Mouse (Mus musculus): ENCODE measurements around the gene Six1. TPM values are rescaled to one million over a fixed set of nuclear protein-coding genes. Genes with fewer than 3 reads are reported as not detected.
A peak's percentile ranks its signal among the peaks of the same experiment; 100 is the strongest.
"Not testable (repeated sequence)": the region's sequence is repeated elsewhere in the genome, so short reads cannot be mapped to it uniquely, and the experiment has no call there.

Six1 gene
- 0.43 and 0.53 TPM in 2 replicates for polyA plus RNA-seq (2014; fragmentation: Nextera tagmentation; extraction: Ambion mirVana)

DNA sequence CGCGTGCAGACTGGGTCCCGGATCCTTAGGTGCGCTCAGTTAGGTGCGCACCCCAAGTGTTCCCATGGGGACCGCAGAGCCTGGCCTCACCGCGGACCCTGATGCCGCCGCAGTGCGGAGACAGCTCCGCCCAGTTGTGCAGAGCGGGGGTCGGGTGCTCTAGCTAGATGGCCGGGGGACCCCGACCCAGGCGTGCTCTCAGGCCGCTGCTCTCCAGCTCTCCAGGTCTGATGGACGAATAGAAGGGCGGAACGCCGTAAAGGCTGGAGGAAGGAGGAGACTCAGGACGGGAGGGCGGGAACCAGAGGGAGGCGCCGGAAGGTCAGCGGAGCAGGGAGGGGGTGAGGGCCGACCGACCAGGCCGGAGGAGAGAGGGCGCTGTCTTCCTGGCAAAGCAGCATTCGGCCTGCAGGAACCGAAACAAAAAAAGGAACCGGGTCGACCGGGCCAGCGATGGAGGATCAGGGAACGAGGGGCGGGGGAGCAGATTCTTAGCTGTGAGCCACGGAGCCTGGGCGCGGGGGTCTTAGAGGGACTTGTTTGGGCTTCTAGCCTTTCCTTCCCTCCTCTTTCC lies at the start of gene Six1:
Gene Six1, minus strand, starts transcription at position 220 of the 574 bp plus-strand sequence.
- no peak within 1 kb of the TSS for H3K27ac ChIP-seq
- ATAC-seq (ENCODE audit: low FRiP score) (peak; percentile 53; the same call in 1 of the 2 replicates), DNase-seq (ENCODE audit: low spot score) (no peak)
- peaks cover 95% of the 10 kb centered on the region for H3K27me3 ChIP-seq (ENCODE audit: control insufficient read depth, insufficient read depth, low read length)
- H3K9me3 ChIP-seq (ENCODE audit: control insufficient read depth, low read length): no peaks in the 10 kb centered on the region
- peak within 1 kb of the TSS; percentile 49 for H3K4me2 ChIP-seq (replicated peaks)
- H3K4me1 ChIP-seq (replicated peaks; ENCODE audit: control insufficient read depth, insufficient read depth, low read length): no peaks in the 10 kb centered on the region
- no peak within 1 kb of the TSS for H3K9ac ChIP-seq
- no peaks in the 10 kb centered on the region for H3K36me3 ChIP-seq (replicated peaks; ENCODE audit: control insufficient read depth, insufficient read depth)
- WGBS: under 1% methylated on average over 39 of the region's 42 CpGs
- peak within 1 kb of the TSS; percentile 26 for H3K4me3 ChIP-seq (replicated peaks; ENCODE audit: low read length)

DNA sequence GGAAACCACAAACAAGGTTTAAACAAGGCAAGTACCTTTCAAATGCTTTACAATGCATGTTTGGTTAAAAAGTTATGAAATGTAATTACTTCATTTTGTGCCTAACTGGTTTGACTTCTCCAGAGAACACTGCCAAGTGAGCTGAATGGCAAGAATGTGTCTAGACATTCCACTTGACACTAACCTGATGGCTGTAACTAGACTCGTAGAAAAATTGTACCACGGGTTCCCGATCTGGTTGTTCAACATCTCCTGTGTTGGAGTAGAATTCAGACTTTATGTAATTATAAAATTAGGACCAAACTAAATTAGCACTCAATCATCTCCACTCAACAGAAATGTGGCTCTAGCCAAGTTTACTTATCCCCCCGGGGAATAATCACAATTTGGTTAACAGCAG lies 44.9 kb upstream of the Six1 start:
- Histone ChIP-seq H3K9ac (no peak overlapping the region), H3K4me2 (replicated peaks) (no peak overlapping the region), H3K4me3 (replicated peaks; ENCODE audit: low read length) (no peak overlapping the region), H3K36me3 (replicated peaks; ENCODE audit: control insufficient read depth, insufficient read depth) (peaks cover 8% of the 10 kb centered on the region; the same call in 1 of the 2 replicates), H3K4me1 (replicated peaks; ENCODE audit: control insufficient read depth, insufficient read depth, low read length) (no peaks in the 10 kb centered on the region), H3K9me3 (ENCODE audit: control insufficient read depth, low read length) (peaks cover 4% of the 10 kb centered on the region; the same call in 1 of the 2 replicates), H3K27ac (no peak overlapping the region), H3K27me3 (ENCODE audit: control insufficient read depth, insufficient read depth, low read length) (no peaks in the 10 kb centered on the region)
- DNase-seq (ENCODE audit: low spot score) (no peak), ATAC-seq (ENCODE audit: low FRiP score) (no peak)
- 87% methylated on average over 4 of the region's 4 CpGs for WGBS

DNA sequence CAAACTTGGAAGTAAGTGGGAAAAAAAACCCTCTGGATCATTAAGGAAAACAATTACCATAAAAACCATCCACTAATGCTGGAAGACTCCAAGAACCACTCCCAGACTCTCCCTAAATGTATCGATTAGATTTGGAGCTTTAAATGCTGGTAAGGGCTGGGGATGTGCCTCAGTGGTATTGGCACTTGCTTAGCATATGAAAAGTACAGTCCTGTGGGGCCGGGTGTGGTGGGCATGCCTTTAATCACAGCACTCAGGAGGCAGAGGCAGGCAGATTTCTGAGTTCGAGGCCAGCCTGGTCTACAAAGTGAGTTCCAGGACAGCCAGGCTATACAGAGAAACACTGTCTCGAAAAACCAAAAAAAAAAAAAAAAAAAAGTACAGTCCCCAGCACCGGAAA lies 42.5 kb upstream of the Six1 start:
- H3K9me3 ChIP-seq (ENCODE audit: control insufficient read depth, low read length); H3K27me3 ChIP-seq (ENCODE audit: control insufficient read depth, insufficient read depth, low read length); H3K4me1 ChIP-seq (replicated peaks; ENCODE audit: control insufficient read depth, insufficient read depth, low read length); ATAC-seq (ENCODE audit: low FRiP score); H3K4me3 ChIP-seq (replicated peaks; ENCODE audit: low read length); H3K27ac ChIP-seq; H3K36me3 ChIP-seq (replicated peaks; ENCODE audit: control insufficient read depth, insufficient read depth); H3K9ac ChIP-seq; H3K4me2 ChIP-seq (replicated peaks); DNase-seq (ENCODE audit: low spot score): not testable (repeated sequence)
- 93% methylated on average over 5 of the region's 5 CpGs for WGBS

DNA sequence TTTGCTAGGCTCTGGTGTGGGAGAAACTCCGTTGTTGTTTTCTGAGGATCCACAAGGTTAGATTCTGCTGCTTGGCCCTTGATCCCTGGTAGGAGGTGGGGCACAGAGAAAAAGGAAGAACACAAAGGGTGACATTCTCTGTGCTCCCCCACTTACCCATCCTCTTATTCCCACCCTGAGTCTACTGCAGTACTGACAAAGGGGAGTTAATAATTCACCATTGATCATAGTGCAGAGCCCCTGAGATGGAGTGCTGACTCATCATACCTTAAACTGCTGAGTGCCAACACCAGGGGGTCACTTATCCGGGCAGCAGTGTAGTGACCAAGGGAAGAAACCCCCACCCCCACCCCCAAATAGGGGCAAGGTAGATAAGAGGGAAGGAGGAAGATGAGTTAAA lies 40.9 kb upstream of the Six1 start:
- no peak overlapping the region for H3K4me3 ChIP-seq (replicated peaks; ENCODE audit: low read length)
- no peak overlapping the region for H3K27ac ChIP-seq
- ATAC-seq (ENCODE audit: low FRiP score) (no peak), DNase-seq (ENCODE audit: low spot score) (no peak)
- H3K9ac ChIP-seq: no peak overlapping the region
- H3K4me2 ChIP-seq (replicated peaks): no peak overlapping the region
- no peaks in the 10 kb centered on the region for H3K27me3 ChIP-seq (ENCODE audit: control insufficient read depth, insufficient read depth, low read length)
- H3K4me1 ChIP-seq (replicated peaks; ENCODE audit: control insufficient read depth, insufficient read depth, low read length): no peaks in the 10 kb centered on the region
- no peaks in the 10 kb centered on the region for H3K36me3 ChIP-seq (replicated peaks; ENCODE audit: control insufficient read depth, insufficient read depth)
- H3K9me3 ChIP-seq (ENCODE audit: control insufficient read depth, low read length): no peaks in the 10 kb centered on the region
- 29% methylated on average over 2 of the region's 2 CpGs for WGBS

DNA sequence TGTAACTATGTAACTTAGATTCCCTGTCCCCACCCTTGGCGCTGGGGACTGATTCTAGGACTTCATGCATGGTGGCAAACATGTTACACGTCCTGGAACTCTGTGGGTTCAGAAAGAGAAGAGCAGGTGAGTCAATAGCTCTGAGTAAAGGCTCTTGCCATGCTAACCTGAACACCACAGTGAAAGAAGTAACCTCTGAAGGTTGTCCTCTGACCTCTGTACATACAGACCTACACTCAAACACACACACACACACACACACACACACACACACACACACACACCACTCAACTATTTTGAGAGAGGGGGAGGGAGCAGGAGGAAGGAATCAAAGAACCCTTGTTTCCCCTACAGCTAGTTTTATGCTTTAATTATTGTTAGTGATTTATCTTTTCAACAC lies 40.5 kb upstream of the Six1 start:
- Histone ChIP-seq H3K27me3 (ENCODE audit: control insufficient read depth, insufficient read depth, low read length) (no peaks in the 10 kb centered on the region), H3K4me1 (replicated peaks; ENCODE audit: control insufficient read depth, insufficient read depth, low read length) (no peaks in the 10 kb centered on the region), H3K9me3 (ENCODE audit: control insufficient read depth, low read length) (no peaks in the 10 kb centered on the region), H3K27ac (no peak overlapping the region), H3K4me3 (replicated peaks; ENCODE audit: low read length) (no peak overlapping the region), H3K36me3 (replicated peaks; ENCODE audit: control insufficient read depth, insufficient read depth) (no peaks in the 10 kb centered on the region), H3K9ac (no peak overlapping the region), H3K4me2 (replicated peaks) (no peak overlapping the region)
- ATAC-seq (ENCODE audit: low FRiP score) (no peak), DNase-seq (ENCODE audit: low spot score) (no peak)
- 78% methylated on average over 2 of the region's 2 CpGs for WGBS

DNA sequence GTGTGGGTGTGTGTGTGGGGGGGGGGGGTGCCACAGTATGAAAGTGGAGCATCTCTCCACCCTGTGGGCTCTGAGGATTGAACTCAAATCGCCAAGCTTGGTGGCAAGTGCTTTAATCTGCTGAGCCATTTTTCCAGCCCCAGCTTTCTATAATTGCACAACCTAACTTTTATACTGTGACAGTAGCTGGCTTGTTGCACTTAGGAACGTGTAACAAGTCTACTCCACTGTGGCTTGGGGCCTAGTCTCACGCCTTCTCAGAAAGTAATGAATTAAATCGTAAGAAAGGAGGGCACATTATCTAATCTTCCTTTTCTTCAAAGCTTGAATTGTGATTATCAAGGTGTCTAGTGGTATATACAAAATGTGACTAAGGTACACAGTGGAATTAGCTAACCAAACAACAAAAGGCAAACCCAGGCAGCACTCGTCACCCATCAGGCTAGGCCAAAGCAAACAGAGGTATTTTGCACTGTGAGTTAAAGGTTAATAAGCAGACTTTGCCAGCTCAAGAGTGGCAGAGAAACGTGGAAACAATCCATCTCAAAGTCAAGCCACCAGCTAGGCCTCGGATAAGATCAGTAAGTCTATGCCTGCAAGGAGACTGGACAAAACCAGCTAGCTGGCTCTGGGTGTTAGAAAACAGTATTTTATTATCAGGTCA lies 37.1 kb upstream of the Six1 start:
- H3K27ac ChIP-seq: no peak overlapping the region
- no peak overlapping the region for H3K4me2 ChIP-seq (replicated peaks)
- 89% methylated on average over 7 of the region's 7 CpGs for WGBS
- H3K9me3 ChIP-seq (ENCODE audit: control insufficient read depth, low read length): no peaks in the 10 kb centered on the region
- ATAC-seq (ENCODE audit: low FRiP score): no peak
- no peak overlapping the region for H3K4me3 ChIP-seq (replicated peaks; ENCODE audit: low read length)
- H3K27me3 ChIP-seq (ENCODE audit: control insufficient read depth, insufficient read depth, low read length): no peaks in the 10 kb centered on the region
- DNase-seq (ENCODE audit: low spot score): no peak
- H3K36me3 ChIP-seq (replicated peaks; ENCODE audit: control insufficient read depth, insufficient read depth): no peaks in the 10 kb centered on the region
- no peak overlapping the region for H3K9ac ChIP-seq
- H3K4me1 ChIP-seq (replicated peaks; ENCODE audit: control insufficient read depth, insufficient read depth, low read length): no peaks in the 10 kb centered on the region

DNA sequence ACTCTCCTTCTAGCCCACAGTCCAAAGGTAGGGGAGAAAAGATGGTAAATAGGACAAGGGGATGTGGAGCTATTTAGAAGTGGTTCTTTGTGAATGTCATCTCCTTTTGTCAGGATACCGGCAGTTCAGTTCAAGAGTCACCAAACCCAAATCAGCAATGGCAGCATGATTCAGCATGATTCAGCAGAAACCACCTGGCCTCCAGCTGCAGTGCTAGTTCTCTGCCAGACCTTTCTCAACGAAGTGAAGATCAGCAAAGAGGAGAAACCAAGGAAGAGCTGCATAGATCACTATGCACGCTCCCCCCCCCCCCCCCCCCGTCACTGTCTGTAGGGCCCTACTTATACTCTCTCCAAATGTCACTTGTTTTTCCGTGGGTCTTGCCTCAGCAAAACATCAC lies 35.2 kb upstream of the Six1 start:
- H3K4me2 ChIP-seq (replicated peaks): no peak overlapping the region
- H3K27ac ChIP-seq: no peak overlapping the region
- H3K27me3 ChIP-seq (ENCODE audit: control insufficient read depth, insufficient read depth, low read length): no peaks in the 10 kb centered on the region
- WGBS: 69% methylated on average over 5 of the region's 5 CpGs
- no peaks in the 10 kb centered on the region for H3K36me3 ChIP-seq (replicated peaks; ENCODE audit: control insufficient read depth, insufficient read depth)
- DNase-seq (ENCODE audit: low spot score) (no peak), ATAC-seq (ENCODE audit: low FRiP score) (no peak)
- no peaks in the 10 kb centered on the region for H3K9me3 ChIP-seq (ENCODE audit: control insufficient read depth, low read length)
- no peak overlapping the region for H3K4me3 ChIP-seq (replicated peaks; ENCODE audit: low read length)
- H3K9ac ChIP-seq: no peak overlapping the region
- no peaks in the 10 kb centered on the region for H3K4me1 ChIP-seq (replicated peaks; ENCODE audit: control insufficient read depth, insufficient read depth, low read length)

DNA sequence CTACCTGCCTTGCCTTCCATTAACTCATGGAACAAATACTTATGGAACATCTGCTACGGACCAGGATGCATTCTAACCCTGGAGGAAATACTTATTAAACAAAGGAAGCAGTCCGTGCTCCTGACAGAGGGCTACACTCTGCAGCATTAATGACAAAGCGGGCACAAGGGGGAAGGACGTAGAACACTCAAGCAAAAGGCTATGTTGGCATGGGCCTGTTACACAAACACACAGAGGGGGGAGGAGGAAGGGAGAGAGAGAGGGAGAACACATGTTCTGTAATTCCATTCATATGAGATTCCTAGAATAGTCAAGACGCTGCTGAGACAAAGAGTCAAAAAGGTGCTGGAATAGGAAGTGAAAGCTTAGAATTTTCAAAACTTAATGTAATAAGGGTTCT lies 34.8 kb upstream of the Six1 start:
- Histone ChIP-seq H3K4me2 (replicated peaks) (no peak overlapping the region), H3K4me3 (replicated peaks; ENCODE audit: low read length) (no peak overlapping the region), H3K27me3 (ENCODE audit: control insufficient read depth, insufficient read depth, low read length) (no peaks in the 10 kb centered on the region), H3K36me3 (replicated peaks; ENCODE audit: control insufficient read depth, insufficient read depth) (no peaks in the 10 kb centered on the region), H3K27ac (no peak overlapping the region), H3K4me1 (replicated peaks; ENCODE audit: control insufficient read depth, insufficient read depth, low read length) (no peaks in the 10 kb centered on the region), H3K9ac (no peak overlapping the region), H3K9me3 (ENCODE audit: control insufficient read depth, low read length) (no peaks in the 10 kb centered on the region)
- DNase-seq (ENCODE audit: low spot score) (no peak), ATAC-seq (ENCODE audit: low FRiP score) (no peak)
- WGBS: 79% methylated on average over 5 of the region's 5 CpGs

DNA sequence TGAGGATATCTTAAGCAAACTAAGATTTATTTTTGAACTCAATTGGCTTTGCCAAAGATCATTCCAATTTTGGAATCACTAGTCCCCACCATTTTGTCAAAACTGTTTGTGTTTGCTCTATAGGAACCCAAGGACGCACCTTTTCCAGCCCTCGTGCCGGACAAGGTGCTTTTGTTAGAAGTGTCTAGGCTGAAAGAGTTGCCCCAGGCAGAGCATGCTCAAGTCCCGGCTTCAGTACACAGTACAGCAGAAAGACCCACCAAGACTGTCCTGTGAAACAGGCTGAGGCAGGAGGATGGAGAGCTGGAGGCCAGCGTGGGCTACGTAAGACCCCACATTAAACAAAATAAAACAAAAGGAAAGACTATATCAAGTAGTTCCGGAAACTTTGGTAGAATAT lies 33.4 kb upstream of the Six1 start:
- Histone ChIP-seq H3K4me1 (replicated peaks; ENCODE audit: control insufficient read depth, insufficient read depth, low read length) (no peaks in the 10 kb centered on the region), H3K27ac (no peak overlapping the region), H3K9ac (no peak overlapping the region), H3K27me3 (ENCODE audit: control insufficient read depth, insufficient read depth, low read length) (no peaks in the 10 kb centered on the region), H3K9me3 (ENCODE audit: control insufficient read depth, low read length) (no peaks in the 10 kb centered on the region), H3K4me2 (replicated peaks) (no peak overlapping the region), H3K36me3 (replicated peaks; ENCODE audit: control insufficient read depth, insufficient read depth) (no peaks in the 10 kb centered on the region), H3K4me3 (replicated peaks; ENCODE audit: low read length) (no peak overlapping the region)
- DNase-seq (ENCODE audit: low spot score): no peak
- 97% methylated on average over 7 of the region's 7 CpGs for WGBS
- no peak for ATAC-seq (ENCODE audit: low FRiP score)
